Mouse (Mus musculus) forebrain, embryonic 14.5 days (tissue): ENCODE data around the gene Plekha7. TPM values are rescaled to one million over a fixed set of nuclear protein-coding genes. Genes with fewer than 3 reads are reported as not detected.
A peak's percentile ranks its signal among the peaks of the same experiment; 100 is the strongest.

Experiments
- ATAC-seq: fragments of 200-750 bp; cut with Nextera tagmentation; 2 replicates; pipeline ENCODE4 v1.8.0; 2017; ENCODE audit warnings: mild to moderate bottlenecking, moderate library complexity
- DNase-seq: peaks from one replicate; pipeline ENCODE4 v3.0.0-alpha.2; 2015; ENCODE audit warnings: low spot score
- H3K27ac ChIP-seq: fragments of 300-500 bp; sonication (generic); 2 replicates; pipeline ENCODE4 v1.5.1; 2014; ENCODE audit warnings: low read depth, mild to moderate bottlenecking, control low read depth, low read length, moderate library complexity
- H3K27me3 ChIP-seq: fragments of 300-500 bp; sonication (generic); replicated peaks from 2 replicates; pipeline ENCODE4 v1.6.1; 2014; ENCODE audit warnings: low read length, control low read depth, mixed read lengths; ENCODE audit not compliant: control insufficient read depth, insufficient read depth
- H3K36me3 ChIP-seq: fragments of 300-500 bp; sonication (generic); 2 replicates; pipeline ENCODE4 v1.6.1; 2014; ENCODE audit warnings: low read length, control low read depth; ENCODE audit not compliant: control insufficient read depth, insufficient read depth
- H3K4me1 ChIP-seq: fragments of 300-500 bp; sonication (generic); 2 replicates; pipeline ENCODE4 v1.6.1; 2014; ENCODE audit warnings: antibody characterized with exemption, low read length, control low read depth; ENCODE audit not compliant: control insufficient read depth, insufficient read depth
- H3K4me2 ChIP-seq: fragments of 300-500 bp; sonication (generic); 2 replicates; pipeline ENCODE4 v1.6.1; 2014; ENCODE audit warnings: mild to moderate bottlenecking, control low read depth, low read length
- H3K4me3 ChIP-seq: fragments of 300-500 bp; sonication (generic); 2 replicates; pipeline ENCODE4 v1.5.1; 2014; ENCODE audit warnings: low read depth, low read length, control low read depth
- H3K9ac ChIP-seq: fragments of 300-500 bp; sonication (generic); 2 replicates; pipeline ENCODE4 v1.6.1; 2014; ENCODE audit warnings: mild to moderate bottlenecking, low read length, control low read depth, moderate library complexity
- H3K9me3 ChIP-seq: fragments of 300-500 bp; sonication (generic); replicated peaks from 2 replicates; pipeline ENCODE4 v1.6.1; 2016; ENCODE audit warnings: low read length, control low read depth, mixed read lengths; ENCODE audit not compliant: control insufficient read depth
- WGBS: fragments of 180-500 bp; shearing (Covaris S2); extraction: QIAGEN DNeasy Blood & Tissue Kit; methylation state at CpG from one replicate; pipeline ENCODE4 v1.1.7; 2014; 5-methylcytosine and 5-hydroxymethylcytosine counted together
- polyA plus RNA-seq: library from polyadenylated mRNA; unstranded; fragments of >200 nt; fragmentation: Nextera tagmentation; extraction: Ambion mirVana; gene quantifications from 2 replicates; pipeline ENCODE4 v1.2.1, GENCODE M21; 2014

Gene Plekha7
- polyA plus RNA-seq, 1 experiment from 2014 or later: 3.1 TPM

- Histone ChIP-seq H3K27me3 (no peaks in the 10 kb centered on the region), H3K27ac (no peak overlapping the region), H3K4me1 (peaks cover 4% of the 10 kb centered on the region; the same call in 1 of the 2 replicates), H3K9me3 (no peaks in the 10 kb centered on the region), H3K9ac (no peak overlapping the region), H3K4me2 (no peak overlapping the region), H3K4me3 (no peak overlapping the region), H3K36me3 (no peaks in the 10 kb centered on the region)
- peak; percentile 68 for DNase-seq
- 68% methylated on average over 2 of the region's 2 CpGs for WGBS
- peak; percentile 81; the same call in 1 of the 2 replicates for ATAC-seq
Measured at GRCm38 (mm10) chr7:116298851-116299250, 9.3 kb downstream of the Plekha7 start.

DNA sequence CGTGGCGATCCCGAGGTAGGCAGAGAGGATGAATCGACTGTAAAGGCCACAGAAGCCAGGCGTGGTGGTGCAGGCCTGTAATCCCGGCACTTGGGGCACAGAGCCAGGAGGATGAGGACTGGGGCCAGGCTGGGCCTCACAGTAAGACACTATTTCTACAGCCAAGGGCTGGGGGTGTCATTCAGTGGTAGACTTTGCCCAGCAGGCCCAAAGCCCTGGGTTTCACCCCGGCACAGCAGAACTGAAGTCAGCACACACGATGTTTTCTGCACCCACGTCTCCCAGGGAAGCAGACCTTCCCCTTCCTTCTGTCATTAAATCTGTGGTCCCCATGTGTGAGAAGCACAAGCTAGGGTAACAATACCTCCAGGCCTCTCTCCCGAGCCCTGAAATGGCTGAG lies 9.8 kb downstream of the Plekha7 start:
- Histone ChIP-seq H3K4me2 (no peak overlapping the region), H3K27me3 (no peaks in the 10 kb centered on the region), H3K4me3 (no peak overlapping the region), H3K36me3 (no peaks in the 10 kb centered on the region), H3K27ac (no peak overlapping the region), H3K4me1 (peaks cover 4% of the 10 kb centered on the region; the same call in 1 of the 2 replicates), H3K9me3 (no peaks in the 10 kb centered on the region), H3K9ac (no peak overlapping the region)
- peak; percentile 50 for DNase-seq
- 52% methylated on average over 10 of the region's 10 CpGs for WGBS
- peak; percentile 61; the same call in 1 of the 2 replicates for ATAC-seq

DNA sequence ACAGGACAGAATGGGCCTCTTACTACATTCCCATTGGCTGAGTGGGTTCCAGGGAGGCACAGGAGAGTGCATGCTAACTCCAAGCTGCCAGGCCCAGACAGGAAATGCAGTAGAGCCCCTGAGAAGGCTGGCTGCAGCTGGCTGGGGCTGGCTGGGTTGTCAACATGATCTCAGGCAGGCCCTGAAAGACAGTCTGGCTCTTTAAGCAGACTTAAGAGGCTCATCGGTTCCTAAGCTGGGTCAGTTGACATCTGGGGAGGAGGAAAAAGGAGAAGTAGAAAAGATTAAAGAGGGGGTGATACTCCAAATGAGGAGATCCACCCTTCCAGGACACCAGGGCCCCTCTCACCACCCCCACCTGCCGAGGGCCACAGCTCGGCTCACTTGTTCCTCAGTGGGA lies 13.2 kb downstream of the Plekha7 start:
- no peaks in the 10 kb centered on the region for H3K9me3 ChIP-seq
- no peak for DNase-seq
- no peaks in the 10 kb centered on the region for H3K27me3 ChIP-seq
- no peaks in the 10 kb centered on the region for H3K36me3 ChIP-seq
- H3K4me3 ChIP-seq: no peak overlapping the region
- H3K4me1 ChIP-seq: peaks cover 4% of the 10 kb centered on the region; the same call in 1 of the 2 replicates
- H3K27ac ChIP-seq: no peak overlapping the region
- H3K4me2 ChIP-seq: no peak overlapping the region
- no peak overlapping the region for H3K9ac ChIP-seq
- WGBS: 65% methylated on average over 3 of the region's 3 CpGs
- ATAC-seq: no peak

GRCm38 (mm10) chr7:116292377-116292776 lies 15.8 kb downstream of the Plekha7 start:
- H3K9me3 ChIP-seq: no peaks in the 10 kb centered on the region
- no peak overlapping the region for H3K4me2 ChIP-seq
- H3K36me3 ChIP-seq: no peaks in the 10 kb centered on the region
- ATAC-seq (no peak), DNase-seq (no peak)
- no peak overlapping the region for H3K27ac ChIP-seq
- H3K9ac ChIP-seq: no peak overlapping the region
- no peaks in the 10 kb centered on the region for H3K4me1 ChIP-seq
- no peak overlapping the region for H3K4me3 ChIP-seq
- no peaks in the 10 kb centered on the region for H3K27me3 ChIP-seq
- 66% methylated on average over 5 of the region's 5 CpGs for WGBS

DNA sequence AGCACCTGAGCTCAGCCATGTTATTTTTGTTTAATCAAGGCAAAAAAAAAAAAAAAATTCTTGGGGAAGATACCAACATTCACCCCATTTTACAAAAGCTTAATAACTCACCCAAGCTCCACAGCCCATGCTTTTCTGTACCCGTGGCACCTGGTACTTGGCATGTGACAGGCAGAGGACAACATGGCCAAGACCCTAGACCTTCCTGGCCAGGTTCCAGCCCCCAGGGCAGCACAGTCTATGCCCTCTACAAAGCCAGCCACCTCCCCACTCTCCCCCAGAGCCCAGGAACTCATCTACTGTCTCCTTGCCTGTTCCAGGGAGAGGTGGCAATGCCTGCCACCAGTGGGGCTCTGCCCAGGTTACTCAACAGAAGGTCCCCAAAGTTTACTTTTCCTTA lies 17.6 kb downstream of the Plekha7 start:
- H3K4me1 ChIP-seq: peaks cover 5% of the 10 kb centered on the region; the same call in 1 of the 2 replicates
- DNase-seq (no peak), ATAC-seq (no peak)
- H3K9me3 ChIP-seq: no peaks in the 10 kb centered on the region
- no peak overlapping the region for H3K9ac ChIP-seq
- no peaks in the 10 kb centered on the region for H3K27me3 ChIP-seq
- WGBS: 85% methylated on average over 1 of the region's 1 CpGs
- H3K27ac ChIP-seq: no peak overlapping the region
- H3K4me3 ChIP-seq: no peak overlapping the region
- no peak overlapping the region for H3K4me2 ChIP-seq
- no peaks in the 10 kb centered on the region for H3K36me3 ChIP-seq

DNA sequence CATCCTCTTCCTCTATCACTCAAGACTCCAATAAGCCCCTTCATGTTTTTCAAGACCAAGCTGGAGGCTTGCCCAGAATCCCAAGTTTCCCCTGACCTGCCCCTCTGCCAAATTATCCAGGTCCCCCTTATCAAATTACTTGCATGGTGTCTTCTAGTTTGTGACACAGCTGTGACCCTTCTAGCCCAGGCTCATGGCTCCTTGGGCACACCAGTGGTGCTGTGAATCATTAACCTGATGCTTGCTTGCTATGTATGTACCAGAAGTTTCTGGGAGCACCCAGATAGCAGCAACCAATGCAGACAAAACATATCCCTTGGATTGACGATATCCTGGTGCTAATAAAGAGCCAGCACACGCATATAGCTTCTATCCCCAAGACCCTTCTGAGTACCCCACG lies 19.2 kb downstream of the Plekha7 start:
- H3K4me2 ChIP-seq: no peak overlapping the region
- peaks cover 5% of the 10 kb centered on the region for H3K4me1 ChIP-seq
- H3K9ac ChIP-seq: no peak overlapping the region
- no peak overlapping the region for H3K4me3 ChIP-seq
- H3K9me3 ChIP-seq: no peaks in the 10 kb centered on the region
- H3K36me3 ChIP-seq: no peaks in the 10 kb centered on the region
- no peak overlapping the region for H3K27ac ChIP-seq
- H3K27me3 ChIP-seq: no peaks in the 10 kb centered on the region
- WGBS: 90% methylated on average over 3 of the region's 3 CpGs
- ATAC-seq (no peak), DNase-seq (no peak)

DNA sequence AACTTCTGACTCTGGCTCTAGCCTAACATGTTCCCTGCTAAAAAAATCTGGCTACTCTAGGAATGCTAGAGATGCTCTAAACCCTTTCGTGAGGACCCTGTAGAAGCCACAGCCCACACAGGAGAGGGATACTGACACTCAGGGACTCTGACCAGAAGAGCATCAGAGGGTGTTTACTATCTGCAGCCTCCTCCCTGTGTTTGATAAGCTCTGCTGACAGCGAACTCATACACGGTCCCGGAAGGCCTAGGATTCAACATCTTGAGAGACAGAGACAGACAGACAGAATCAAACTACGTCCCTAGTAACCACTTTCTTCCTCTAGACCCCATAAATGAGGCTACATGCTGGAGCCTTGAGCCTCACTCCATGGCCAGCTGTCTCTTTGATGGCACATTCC lies 20.2 kb downstream of the Plekha7 start:
- H3K27ac ChIP-seq: no peak overlapping the region
- DNase-seq (no peak), ATAC-seq (no peak)
- no peak overlapping the region for H3K4me2 ChIP-seq
- H3K9me3 ChIP-seq: no peaks in the 10 kb centered on the region
- no peaks in the 10 kb centered on the region for H3K36me3 ChIP-seq
- no peak overlapping the region for H3K4me3 ChIP-seq
- H3K27me3 ChIP-seq: no peaks in the 10 kb centered on the region
- WGBS: 86% methylated on average over 5 of the region's 5 CpGs
- peaks cover 15% of the 10 kb centered on the region for H3K4me1 ChIP-seq
- no peak overlapping the region for H3K9ac ChIP-seq

- no peak overlapping the region for H3K4me2 ChIP-seq
- no peak overlapping the region for H3K27ac ChIP-seq
- ATAC-seq (no peak), DNase-seq (no peak)
- H3K27me3 ChIP-seq: no peaks in the 10 kb centered on the region
- whole genome bisulfite sequencing: 59% methylated on average over 11 of the region's 11 CpGs
- H3K9me3 ChIP-seq: no peaks in the 10 kb centered on the region
- no peak overlapping the region for H3K4me3 ChIP-seq
- no peak overlapping the region for H3K9ac ChIP-seq
- H3K4me1 ChIP-seq: peaks cover 24% of the 10 kb centered on the region
- H3K36me3 ChIP-seq: no peaks in the 10 kb centered on the region
Measured at GRCm38 (mm10) chr7:116286611-116287355, 21.4 kb downstream of the Plekha7 start.

DNA sequence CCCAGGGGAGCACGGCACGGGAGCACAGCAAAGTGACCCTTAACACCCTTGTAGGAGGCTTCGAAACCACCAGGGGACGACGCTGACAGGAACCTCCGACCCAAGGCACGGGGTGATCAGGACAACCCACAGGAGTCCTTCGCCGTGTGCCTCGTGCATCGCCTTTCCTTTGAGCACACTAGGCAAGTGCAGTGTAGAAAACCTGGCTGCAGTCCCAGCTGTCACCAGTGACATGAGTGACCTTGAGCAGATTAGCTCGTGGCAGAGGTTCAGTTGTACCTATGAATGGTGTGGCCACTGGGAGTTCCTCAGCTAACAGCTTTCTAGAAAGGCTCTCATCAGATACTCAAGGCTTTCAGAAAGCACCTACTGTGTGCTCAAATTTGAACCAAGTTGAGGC lies 22.0 kb downstream of the Plekha7 start:
- ATAC-seq (no peak), DNase-seq (peak; percentile 43)
- H3K4me3 ChIP-seq: no peak overlapping the region
- 61% methylated on average over 12 of the region's 12 CpGs for WGBS
- no peak overlapping the region for H3K9ac ChIP-seq
- no peak overlapping the region for H3K27ac ChIP-seq
- peaks cover 24% of the 10 kb centered on the region for H3K4me1 ChIP-seq
- H3K36me3 ChIP-seq: no peaks in the 10 kb centered on the region
- no peaks in the 10 kb centered on the region for H3K9me3 ChIP-seq
- H3K4me2 ChIP-seq: no peak overlapping the region
- H3K27me3 ChIP-seq: no peaks in the 10 kb centered on the region
